Mouse (Mus musculus): ENCODE measurements around the gene Il2rb. TPM values are rescaled to one million over a fixed set of nuclear protein-coding genes. Genes with fewer than 3 reads are reported as not detected.
A peak's percentile ranks its signal among the peaks of the same experiment; 100 is the strongest.

Gene Il2rb
- 100 to 1,000 TPM; 489 to 584 TPM for polyA plus RNA-seq (2017; shearing (Covaris generic))

DNA sequence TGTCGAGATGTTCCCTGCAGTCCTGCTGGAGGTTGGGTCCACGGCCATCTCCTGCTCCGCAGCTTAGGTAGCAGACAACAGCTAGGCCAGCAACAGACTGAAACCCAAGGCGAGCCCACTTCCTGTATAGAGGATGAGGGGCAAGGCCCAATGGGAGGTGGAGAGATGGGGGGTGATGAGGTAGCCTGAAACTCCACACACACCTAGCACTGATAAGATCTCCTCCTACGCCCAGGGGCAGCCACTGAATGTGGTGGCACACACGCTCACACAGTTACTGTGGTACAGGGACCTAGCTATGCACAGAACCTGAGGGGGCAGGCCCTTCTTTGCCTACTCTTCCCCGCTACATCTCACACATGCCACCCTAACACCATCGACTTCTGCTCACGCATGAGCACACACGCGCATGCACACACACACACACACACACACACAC is at the start of gene Il2rb:
Gene Il2rb (minus strand): TSS at position 304 of the 439 bp plus-strand sequence.
- peak; percentile 79 for ATAC-seq

GRCm38 (mm10) chr15:78544561-78545001 is 49.5 kb upstream of the Il2rb start, which contains the start of gene Sstr3:
TSS of gene Sstr3 (minus strand) at chr15:78544685.
- no peak for ATAC-seq

DNA sequence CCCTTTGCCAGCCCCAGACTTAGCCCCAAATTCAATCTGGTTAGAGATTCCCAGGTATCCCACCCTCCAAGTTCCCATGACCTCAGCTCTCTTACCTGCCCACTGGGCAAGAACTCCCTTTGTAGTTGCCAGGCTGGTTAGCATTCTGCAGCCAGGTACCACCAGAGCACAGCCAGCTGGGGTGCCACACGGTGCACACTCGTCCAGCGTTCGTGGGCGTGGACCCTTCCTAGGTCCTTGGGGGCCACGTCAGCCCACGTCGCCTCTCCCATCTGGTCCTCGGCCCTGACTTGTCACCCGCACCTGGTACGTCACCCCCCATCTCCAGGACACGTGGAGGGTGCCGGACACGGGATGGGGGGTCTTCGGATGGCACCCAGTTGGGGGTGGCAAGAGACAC is 49.0 kb upstream of the Il2rb start:
- no peak for ATAC-seq

DNA sequence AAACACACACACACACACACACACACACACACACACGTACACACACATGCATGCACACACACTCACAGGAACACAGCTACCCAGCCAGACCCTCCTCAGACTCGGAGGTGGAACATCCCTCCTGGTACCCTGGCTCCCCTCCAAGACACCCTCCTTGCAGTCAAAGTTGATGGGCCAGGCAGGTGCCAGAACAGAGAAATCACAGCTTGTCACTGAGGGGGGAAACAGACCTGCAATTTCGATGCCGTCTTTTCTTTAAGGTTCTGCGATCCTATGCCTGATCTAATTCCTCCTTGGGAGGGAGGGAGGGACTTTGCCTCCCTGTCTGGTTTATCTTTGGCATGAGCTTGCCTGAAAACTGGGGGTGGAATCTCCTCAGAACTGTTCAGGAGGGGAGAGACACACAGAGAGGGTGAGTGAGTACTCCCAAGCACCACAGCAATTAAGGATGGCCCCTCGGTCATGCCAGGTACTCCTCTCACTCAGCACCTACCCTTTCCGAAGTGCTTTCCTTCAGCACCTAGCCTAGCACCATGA is 47.8 kb upstream of the Il2rb start:
- no peak for ATAC-seq

GRCm38 (mm10) chr15:78542098-78542766 is 47.2 kb upstream of the Il2rb start:
- no peak for ATAC-seq

DNA sequence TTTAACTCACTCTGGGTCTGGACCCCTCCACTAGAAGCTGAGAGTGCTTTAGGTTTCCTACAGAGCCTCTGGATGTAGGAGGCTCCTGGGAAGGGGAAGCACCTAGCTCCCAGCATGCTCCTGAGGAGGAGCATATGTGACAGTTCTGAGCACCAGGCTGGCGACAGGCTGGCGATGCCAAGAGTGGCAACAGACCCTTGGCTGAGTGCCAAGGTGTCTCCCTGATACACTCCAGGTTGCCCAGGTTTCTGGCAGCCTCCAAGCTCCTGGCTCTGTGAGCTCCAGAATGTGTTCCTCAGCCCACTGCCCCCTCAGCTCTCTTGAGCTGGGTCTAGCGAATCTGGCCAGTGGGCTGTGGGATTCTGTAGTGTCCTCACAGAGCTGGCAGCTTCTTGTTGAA is 46.5 kb upstream of the Il2rb start:
- no peak for ATAC-seq

DNA sequence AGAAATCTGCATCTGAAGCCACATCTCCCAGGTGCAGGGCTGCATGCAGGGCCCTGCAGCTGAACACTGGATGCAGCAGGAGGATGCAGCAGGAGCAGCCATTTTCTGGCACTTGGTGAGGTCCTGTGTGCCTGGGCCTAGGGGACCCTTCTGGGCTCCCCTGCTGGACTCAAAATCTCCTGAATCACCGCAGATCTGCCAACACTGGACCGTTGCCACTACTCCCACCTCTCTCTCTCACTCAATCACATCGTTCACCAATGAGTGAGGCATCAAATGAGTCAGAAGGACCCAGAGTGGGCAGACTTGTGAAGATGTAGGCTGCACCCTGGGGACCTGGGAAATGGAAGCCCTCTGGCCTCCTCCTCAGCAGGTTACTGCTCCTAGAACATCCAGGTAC is 46.0 kb upstream of the Il2rb start:
- no peak for ATAC-seq

GRCm38 (mm10) chr15:78535723-78536421 is 40.8 kb upstream of the Il2rb start:
- no peak for ATAC-seq

GRCm38 (mm10) chr15:78533346-78533835 is 38.3 kb upstream of the Il2rb start:
- no peak for ATAC-seq

- no peak for ATAC-seq
Measured at GRCm38 (mm10) chr15:78532566-78533345, 37.7 kb upstream of the Il2rb start.

DNA sequence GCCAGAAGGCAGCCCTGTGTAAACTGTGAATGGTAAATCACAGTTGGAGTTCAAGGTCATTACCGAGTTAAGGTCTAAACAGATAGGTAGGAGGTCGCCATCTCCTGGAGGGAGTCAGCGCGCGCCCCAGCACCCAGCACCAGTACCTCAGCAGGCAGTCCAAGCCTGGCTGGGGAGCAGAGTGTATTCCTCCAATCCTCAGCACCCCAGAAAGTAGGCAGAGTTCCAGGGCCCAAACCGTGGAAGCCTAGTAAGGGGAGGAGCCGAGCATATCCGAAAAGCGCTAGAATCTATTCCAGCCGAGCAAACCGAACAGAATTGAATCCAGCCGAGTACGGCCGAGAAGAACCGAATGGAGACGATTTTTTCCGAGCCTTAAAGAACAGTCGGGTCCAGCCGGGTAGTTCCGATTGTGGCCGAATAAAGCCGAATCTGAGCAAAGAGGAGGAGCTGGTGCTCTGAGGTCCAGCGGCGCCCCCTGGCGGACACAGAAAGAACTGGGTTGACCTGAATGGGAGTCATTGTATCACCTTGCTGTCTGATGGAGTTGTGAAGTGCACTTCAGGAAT is 36.9 kb upstream of the Il2rb start:
- peak; percentile 73 for ATAC-seq

DNA sequence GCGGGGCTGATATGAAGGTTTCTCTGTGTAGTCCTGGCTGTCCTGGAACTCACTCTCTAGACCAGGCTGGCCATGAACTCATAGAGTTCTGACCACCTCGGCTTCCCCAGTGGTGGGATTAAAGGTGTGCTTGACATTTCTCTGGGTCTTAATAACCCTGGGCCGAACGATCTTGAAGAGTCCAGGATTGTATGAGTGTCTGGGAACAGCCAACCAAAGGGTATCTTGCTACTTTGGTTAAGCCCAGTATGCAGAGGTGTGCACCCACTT is 36.3 kb upstream of the Il2rb start:
- ATAC-seq = no peak

- ATAC-seq = no peak
Measured at GRCm38 (mm10) chr15:78530671-78531450, 35.8 kb upstream of the Il2rb start, which contains the start of gene C1qtnf6. TSS of gene C1qtnf6 (minus strand) at chr15:78531416.

DNA sequence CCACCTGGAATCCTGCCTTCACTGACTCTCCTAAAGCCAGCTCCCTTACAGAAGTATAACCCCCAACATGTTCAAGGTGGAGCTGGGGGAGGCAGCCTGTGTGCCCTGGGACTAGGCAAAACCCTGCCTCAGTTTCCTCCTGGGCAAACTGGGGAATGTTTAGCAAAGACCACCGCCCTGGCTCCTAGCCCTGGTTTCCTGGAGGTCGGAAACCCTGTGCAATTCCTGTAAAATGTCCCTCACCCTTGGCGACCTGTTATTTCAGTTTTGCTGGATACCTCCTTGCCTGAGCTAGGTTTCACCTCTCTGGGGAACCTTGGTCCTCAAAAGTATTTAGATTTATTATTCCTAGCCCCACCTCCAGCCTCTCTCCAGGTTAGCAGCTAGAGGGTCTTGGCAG is 35.1 kb upstream of the Il2rb start:
- ATAC-seq = no peak

DNA sequence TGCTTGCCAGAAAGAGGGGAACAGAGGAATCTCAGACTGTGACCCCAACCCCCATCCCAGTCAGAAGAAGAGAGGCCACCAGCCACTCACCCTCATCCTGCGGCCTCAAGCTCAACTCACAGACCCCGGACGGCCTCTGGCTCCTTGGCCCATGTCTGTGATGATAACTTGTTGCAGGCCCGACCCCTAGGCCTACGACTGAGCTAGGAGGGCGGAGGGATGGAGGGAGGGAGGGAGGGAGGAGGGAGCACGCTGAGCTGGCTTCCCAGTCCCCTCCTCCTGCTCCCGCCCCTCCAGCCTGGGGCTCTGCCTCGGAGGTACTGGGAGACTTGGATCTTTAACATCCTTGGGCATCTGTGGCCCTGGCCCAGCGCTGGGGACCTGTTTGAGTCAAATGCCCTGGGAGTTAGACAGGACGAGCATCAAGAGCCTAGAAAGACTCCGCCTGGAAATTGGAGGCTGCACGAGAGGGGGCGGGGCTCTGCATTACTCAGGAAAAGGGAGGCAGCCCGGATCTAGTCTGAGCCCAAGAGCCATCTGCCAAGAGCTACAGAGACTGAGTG is 34.4 kb upstream of the Il2rb start:
- ATAC-seq = no peak

DNA sequence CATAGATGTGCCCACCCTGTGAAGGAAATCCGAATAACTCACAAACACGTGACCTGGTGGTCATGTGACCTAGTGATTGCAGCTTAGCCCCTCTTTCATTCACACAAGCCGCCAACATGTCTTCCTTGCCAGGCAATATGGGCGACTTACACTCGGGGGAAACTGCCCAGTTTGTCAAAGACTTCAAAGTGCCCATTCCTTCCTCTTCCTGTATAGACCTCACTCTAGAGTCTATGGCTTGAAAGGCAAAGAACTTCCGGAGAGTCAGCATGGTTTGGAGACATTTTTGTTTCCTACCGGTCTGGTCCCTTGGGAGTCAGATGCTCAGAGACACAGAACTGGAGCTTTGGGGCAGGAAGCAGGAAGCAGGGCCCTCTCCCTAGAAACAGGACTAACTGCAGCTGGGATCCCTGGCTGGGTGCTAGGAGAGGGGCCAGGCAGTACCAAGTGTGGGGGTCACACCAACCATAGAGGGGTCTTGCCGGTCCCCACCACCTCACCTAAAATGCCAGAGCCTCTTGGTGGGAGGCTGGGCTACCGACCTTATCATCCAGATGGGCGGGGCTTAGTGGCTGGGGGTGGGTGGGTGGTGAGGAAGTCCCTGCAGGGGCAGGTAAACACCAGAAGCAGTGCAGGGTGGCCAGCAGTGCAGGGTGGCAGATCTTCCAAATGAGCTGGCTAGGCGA is 33.8 kb upstream of the Il2rb start:
- peak; percentile 30 for ATAC-seq

GRCm38 (mm10) chr15:78527973-78528372 is 32.9 kb upstream of the Il2rb start:
- ATAC-seq = peak; percentile 70

- no peak for ATAC-seq
Measured at GRCm38 (mm10) chr15:78524163-78524562, 29.1 kb upstream of the Il2rb start.

DNA sequence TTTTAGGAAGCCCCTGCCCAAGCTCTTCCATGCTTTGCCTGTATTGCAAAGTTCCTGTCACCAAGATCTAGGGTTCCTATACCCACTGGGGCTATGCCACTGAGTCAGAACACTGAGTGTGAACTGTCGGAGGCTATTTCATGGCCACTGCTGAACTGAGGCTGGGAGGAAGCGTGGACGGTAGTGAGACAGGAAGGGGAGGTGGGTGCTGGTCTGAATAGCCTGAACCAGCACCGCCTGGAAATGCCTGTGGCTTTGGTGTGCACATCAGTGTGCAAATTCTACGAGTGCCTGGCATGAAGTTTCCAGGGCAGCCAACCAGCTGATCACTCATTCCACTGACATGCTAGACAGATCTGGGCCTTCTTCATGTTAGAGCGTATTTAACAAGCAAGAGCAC is 26.8 kb upstream of the Il2rb start:
- no peak for ATAC-seq

GRCm38 (mm10) chr15:78521331-78521730 is 26.3 kb upstream of the Il2rb start:
- no peak for ATAC-seq

Measured in activated CD4-positive, CD25-positive, alpha-beta regulatory T cell, adult 4 months (primary cell).